Mouse (Mus musculus) T-cell, adult 2 months (primary cell): ENCODE results near the gene Ncmap.
A peak's percentile ranks its signal among the peaks of the same experiment; 100 is the strongest.

Source experiments
- DNase-seq: peaks from one replicate; pipeline ENCODE4 v3.0.0; 2022; ENCODE audit warnings: low spot score

Gene Ncmap

DNA sequence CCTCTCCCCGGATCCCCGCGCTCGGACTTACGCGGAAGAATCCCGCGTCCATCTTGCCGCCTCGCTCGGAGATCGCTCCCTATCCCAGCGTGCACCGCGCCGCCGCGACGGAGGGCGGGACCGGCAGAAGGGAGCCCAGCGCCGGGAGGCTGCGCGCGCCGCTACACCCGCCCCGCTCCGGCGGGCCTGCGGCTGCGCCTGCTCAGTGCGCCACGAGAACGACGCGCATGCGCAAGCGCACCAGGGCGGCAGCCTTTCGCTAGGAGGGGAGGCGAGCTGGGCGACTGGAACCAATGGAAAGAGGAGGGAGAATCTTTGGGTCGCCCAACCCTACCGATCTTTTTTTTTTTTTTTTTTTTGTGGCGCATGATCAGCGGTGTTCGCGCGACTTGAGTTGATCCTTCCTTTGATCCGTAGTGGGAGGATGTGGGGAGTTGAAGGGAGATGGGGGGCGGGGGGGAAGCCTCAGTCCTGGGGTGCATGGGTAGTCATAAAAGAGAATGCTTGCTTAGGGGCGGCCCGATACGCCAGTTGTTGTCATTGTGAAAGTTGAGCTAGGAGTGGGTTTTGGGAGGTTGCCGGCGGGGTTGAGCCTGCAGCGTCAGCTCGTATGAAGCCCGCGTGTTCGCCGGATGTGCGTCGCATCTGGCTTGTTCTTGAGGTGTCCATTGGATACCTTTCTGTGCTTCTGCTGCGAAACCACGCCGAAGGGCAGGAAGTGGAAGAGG, 44.8 kb downstream of the Ncmap start, which contains the start of gene Srrm1:
Gene Srrm1, minus strand, starts transcription at position 256 of the 728 bp plus-strand sequence.
- DNase-seq, result peak; percentile 99

DNA sequence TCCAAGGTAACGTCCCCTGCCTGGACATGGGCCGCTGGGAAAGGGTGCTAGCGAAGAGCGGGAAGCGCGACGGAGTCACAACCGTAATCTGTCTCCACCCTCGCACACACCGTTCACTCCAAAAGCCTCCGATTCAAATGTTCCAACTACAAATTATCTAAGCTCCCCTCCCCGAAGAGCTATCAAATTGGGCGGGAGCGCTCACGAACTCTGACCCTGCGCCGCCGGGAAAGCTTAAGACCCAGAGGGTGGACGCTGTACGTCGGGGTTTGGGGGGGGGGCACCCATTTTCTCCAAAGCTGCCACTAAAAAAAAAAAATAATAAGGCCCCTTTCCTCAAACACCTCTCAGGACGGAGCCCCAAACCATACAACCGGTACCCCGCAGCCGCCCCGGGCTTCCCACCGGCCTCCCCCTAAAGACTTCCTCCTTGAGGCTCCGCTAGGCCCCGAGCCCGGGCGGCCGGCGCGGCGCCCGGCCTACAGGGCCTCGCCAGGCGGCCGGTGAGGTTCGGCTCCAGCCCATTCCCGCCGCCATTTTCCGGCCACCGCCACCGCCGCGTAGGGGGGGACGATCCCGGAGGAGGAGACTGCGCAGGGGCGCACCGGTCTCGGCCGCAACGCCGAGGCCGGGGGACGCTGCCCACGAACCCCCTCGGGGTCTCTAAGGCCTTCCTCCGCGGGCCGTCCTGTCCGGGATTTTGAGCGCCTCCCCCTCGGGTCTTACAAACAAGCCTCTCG, 45.5 kb downstream of the Ncmap start:
- no peak for DNase-seq

DNA sequence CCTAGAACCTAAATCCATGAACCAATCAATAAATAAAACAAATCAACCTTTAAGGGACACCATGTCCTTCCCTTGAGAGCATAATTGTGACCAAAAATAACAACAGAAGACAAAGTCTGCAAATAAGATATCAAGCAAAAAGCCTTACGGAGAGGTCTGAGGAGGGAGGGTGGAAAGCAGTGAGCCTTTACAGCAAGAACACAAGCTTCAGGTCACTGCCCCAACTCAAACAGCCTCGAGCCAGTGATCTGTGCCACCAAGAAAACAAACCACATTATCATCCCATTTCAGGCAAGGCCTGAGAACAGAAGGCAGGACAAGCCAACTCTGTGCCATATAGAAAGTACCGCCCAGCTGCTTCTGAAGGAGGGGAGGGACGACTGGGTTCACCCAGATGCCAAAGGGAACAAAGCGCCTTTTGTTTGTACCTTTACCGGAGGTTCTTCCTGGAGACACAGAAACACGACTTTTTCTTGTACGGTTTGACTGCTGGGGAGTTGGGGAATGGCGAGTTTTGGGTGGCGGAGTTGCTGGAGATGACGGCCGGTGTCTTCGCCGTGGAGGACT, 60.6 kb downstream of the Ncmap start:
- DNase-seq, result no peak

DNA sequence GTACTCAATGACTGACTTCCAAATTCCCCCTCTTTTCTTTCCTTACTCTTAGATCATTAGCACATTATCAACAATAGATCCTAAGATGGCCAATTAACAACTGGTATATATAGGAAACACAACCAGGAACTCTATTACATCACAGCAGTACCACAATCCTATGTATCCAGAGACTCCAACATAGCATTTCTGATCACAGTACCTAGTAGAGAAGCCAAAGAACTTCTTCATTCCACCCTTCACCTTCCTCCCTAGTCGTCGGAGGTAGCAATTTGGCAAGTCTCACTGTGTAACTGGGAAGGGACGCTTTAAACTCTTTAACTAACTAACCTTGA, 62.0 kb downstream of the Ncmap start:
- DNase-seq, result no peak

DNA sequence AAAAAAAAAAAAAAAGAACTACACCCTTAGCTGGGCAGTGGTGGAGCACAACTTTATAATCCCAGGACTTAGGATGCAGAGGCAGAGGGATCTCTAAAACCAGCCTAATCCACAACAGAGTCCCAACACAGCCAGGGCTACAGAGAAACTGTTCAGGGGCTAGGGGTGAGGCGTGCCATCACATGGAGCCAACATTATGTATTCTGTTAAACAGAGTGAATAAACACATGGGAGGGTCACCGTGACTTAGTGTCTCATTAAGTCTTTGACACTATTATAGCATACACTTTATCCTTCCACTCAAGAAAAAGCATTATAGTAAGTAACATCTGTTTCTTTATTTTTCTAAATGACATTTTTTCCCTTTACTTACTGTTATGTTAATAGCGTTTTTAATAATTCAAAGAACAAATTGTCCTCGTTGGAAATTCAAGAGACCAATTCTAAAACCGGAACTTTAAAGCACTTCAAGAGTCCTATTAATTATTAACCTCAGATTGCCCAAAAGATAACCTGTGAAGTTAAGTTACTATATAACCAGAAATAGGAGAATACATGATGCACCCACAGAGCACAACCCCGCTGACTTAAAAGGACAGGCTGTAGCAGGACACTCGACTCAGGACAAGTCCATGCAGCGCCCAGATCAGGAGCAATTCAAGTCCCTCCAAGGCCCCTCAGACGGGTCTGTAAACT, 62.6 kb downstream of the Ncmap start:
- DNase-seq, result no peak

DNA sequence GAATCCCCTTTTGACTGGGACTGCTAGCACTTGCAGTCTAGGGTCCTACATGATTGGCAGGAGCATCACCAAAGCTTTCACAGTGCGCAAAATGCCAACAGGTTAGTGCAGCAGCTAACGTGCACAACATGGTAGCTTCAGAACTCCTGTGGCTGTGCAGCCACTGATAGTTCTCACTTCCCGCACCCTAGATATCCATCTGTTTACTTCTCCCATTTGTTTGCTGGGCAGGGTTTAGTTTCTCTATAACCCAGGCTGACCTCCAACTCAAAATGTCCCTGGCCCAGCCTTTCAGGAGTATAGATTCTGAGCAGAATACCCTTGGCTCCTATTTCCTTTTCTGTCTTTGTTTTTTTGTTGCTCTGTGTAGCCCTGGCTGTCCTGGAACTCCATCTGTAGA, 71.6 kb downstream of the Ncmap start:
- no peak for DNase-seq

DNA sequence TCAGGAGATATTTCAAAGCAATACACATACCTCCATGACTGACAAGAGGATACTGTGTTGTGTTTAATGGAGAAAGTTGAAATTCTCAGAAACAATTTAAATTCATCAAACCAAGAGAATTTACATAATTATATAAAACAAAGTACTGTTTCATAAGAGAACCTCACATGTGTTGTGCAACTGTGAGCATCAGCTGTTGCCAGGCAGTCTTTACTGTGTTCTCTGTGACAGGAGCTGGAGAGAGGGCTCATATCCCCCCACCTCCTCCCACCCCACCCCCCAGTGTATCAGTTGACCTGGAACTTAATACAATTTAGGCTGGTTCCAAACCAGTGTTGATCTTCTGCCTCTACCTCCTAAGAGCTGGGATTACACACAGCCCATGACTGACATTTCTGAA, 72.0 kb downstream of the Ncmap start:
- no peak for DNase-seq

DNA sequence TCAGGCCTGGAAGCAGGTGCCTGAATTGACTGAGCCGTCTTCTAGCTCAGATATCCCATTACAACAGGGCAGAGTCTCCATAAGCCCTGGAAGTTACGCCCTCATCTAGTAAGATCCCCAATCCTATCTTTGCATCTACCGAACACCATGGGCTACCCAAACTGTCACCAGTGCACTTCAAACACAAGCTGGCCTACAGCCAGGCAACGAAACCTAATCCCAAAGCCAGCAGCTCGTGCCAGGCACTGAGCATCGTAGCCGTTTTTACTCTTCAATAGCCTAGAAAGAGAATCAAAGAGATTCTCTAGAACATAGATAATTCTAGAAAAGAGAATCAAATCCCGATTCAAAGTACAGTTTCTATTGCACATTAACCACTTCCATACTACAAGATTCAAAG, 75.0 kb downstream of the Ncmap start:
- DNase-seq, result no peak
